Mouse (Mus musculus) myocyte (in vitro differentiated cells): ENCODE results near the gene Cd300ld3. TPM values are rescaled to one million over a fixed set of nuclear protein-coding genes. Genes with fewer than 3 reads are reported as not detected.

Source experiments
- H3K27me3 ChIP-seq: one replicate; pipeline ENCODE4 v1.6.1; 2011; ENCODE audit not compliant: control insufficient read depth, insufficient read depth, insufficient read length
- H3K36me3 ChIP-seq: one replicate; pipeline ENCODE4 v1.6.1; 2011; ENCODE audit not compliant: control insufficient read depth, insufficient read depth
- H3K4me2 ChIP-seq: one replicate; pipeline ENCODE4 v1.6.1; 2011; ENCODE audit warnings: low read depth, control low read depth
- H3K4me3 ChIP-seq: one replicate; pipeline ENCODE4 v1.5.1; 2011; ENCODE audit warnings: mild to moderate bottlenecking, control low read depth, moderate library complexity
- H3K79me2 ChIP-seq: one replicate; pipeline ENCODE4 v1.6.1; 2011; ENCODE audit not compliant: control insufficient read depth, insufficient read depth
- H3ac ChIP-seq: one replicate; pipeline ENCODE4 v1.6.1; 2011; ENCODE audit not compliant: control insufficient read depth, insufficient read length
- CEBPB ChIP-seq: IDR thresholded peaks from 2 replicates; pipeline ENCODE4 v1.6.1; 2011; ENCODE audit warnings: mild to moderate bottlenecking, moderate library complexity; ENCODE audit not compliant: poor library complexity, insufficient read depth, severe bottlenecking
- E2F4 ChIP-seq: IDR thresholded peaks from one replicate; pipeline ENCODE4 v1.6.1; 2011; ENCODE audit warnings: mild to moderate bottlenecking, control low read depth, moderate library complexity; ENCODE audit not compliant: insufficient read depth
- MAX ChIP-seq: IDR thresholded peaks from one replicate; pipeline ENCODE4 v1.6.1; 2011; ENCODE audit warnings: low read depth, mild to moderate bottlenecking, control low read depth
- MYOD1 ChIP-seq, 3 experiments: IDR thresholded peaks; one replicate each; pipeline ENCODE4 v1.6.1; 2011; ENCODE audit warnings: control low read depth in 2 of 3, low read depth in 2 of 3, mild to moderate bottlenecking in 2 of 3, moderate library complexity in 1 of 3; ENCODE audit not compliant: insufficient read length in 2 of 3, control insufficient read depth in 1 of 3
- MYOG ChIP-seq, 3 experiments: IDR thresholded peaks; one replicate each; pipeline ENCODE4 v1.6.1; 2011; ENCODE audit warnings: control low read depth in 2 of 3, low read depth in 2 of 3, mild to moderate bottlenecking in 2 of 3; ENCODE audit not compliant: insufficient read length in 2 of 3, control insufficient read depth in 1 of 3, insufficient read depth in 1 of 3
- POLR2A ChIP-seq: IDR thresholded peaks from one replicate; pipeline ENCODE4 v1.6.1; 2011; ENCODE audit warnings: low read depth, mild to moderate bottlenecking, control low read depth, moderate library complexity; ENCODE audit not compliant: insufficient read length
- POLR2AphosphoS2 ChIP-seq: IDR thresholded peaks from one replicate; pipeline ENCODE4 v1.6.1; 2011; ENCODE audit warnings: low read depth, control low read depth; ENCODE audit not compliant: insufficient read length
- REST ChIP-seq: IDR thresholded peaks from one replicate; pipeline ENCODE4 v1.6.1; 2011; ENCODE audit warnings: mild to moderate bottlenecking, control low read depth, moderate library complexity; ENCODE audit not compliant: insufficient read depth, insufficient read length
- SRF ChIP-seq: IDR thresholded peaks from one replicate; pipeline ENCODE4 v1.6.1; 2011; ENCODE audit warnings: low read depth; ENCODE audit not compliant: control insufficient read depth, insufficient read length
- TCF12 ChIP-seq: IDR thresholded peaks from one replicate; pipeline ENCODE4 v1.6.1; 2011; ENCODE audit warnings: mild to moderate bottlenecking, control low read depth; ENCODE audit not compliant: poor library complexity, insufficient read depth, severe bottlenecking
- TCF3 ChIP-seq: IDR thresholded peaks from one replicate; pipeline ENCODE4 v1.6.1; 2011; ENCODE audit warnings: low read depth, control low read depth; ENCODE audit not compliant: insufficient read length
- USF1 ChIP-seq: IDR thresholded peaks from one replicate; pipeline ENCODE4 v1.6.1; 2011; ENCODE audit warnings: low read depth, mild to moderate bottlenecking, control low read depth, moderate library complexity
- polyA plus RNA-seq: library from polyadenylated mRNA; unstranded; fragments of >200 nt; fragmentation: generic; extraction: Trizol; gene quantifications from one replicate; pipeline ENCODE4 v1.2.1, GENCODE M21; 2012; ENCODE audit warnings: missing spikeins

Gene Cd300ld3
- polyA plus RNA-seq, 1 experiment = not detected

DNA sequence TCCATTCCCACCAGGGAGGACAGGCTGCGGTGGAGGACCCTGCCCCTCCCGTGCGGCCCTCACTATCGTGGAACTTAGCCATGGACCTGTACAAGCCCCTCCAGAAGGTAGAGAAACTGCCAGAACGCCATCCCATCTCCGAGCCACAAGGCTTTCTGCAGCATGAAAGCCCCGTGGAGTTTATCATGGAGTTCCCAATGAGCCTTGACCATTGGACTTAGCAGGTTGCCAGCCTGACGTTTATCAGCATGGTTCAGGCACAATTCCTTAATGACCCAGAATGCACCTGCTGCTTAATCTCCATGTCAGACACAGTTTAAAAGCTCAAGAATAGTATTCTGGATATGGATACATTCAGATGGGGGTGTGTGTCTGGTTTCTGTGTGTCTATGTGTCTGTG lies 36.9 kb upstream of the Cd300ld3 start:
- Histone ChIP-seq H3ac (no peak overlapping the region), H3K4me3 (no peak overlapping the region), H3K27me3 (peaks cover 4% of the 10 kb centered on the region), H3K36me3 (no peaks in the 10 kb centered on the region), H3K4me2 (no peak overlapping the region), H3K79me2 (no peaks in the 10 kb centered on the region)
- TF ChIP-seq TCF12 (no peak), TCF3 (no peak), SRF (no peak), MYOG (IDR thresholded peaks at IDR 0.05; ENCODE audit: control insufficient read depth in 1 of 3, insufficient read depth in 1 of 3, insufficient read length in 2 of 3, low read depth in 2 of 3) (no peak)

DNA sequence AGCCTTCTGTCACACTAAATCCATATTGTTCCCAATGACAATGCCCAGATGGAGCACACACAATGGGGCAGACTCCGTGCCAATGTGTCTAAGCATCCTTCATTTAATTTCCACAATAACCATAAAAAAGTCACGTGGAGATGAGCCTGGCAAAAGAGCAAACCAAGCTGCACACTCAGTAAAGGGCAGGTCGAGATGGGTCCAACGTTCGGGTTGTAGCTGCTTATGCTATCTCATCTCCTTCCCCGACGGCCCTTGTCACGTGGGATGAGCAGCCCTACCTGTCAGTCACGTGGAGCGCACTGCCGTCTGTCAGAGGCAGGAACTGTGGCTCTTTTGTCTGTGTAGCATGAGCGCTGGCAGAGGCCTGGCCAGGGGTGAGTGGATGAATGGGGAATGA lies 36.4 kb upstream of the Cd300ld3 start:
- H3K27me3 ChIP-seq = peaks cover 4% of the 10 kb centered on the region
- H3K4me3 ChIP-seq = no peak overlapping the region
- TF ChIP-seq TCF12 (no peak), POLR2A (no peak), MYOD1 (IDR thresholded peaks at IDR 0.05; ENCODE audit: control insufficient read depth in 1 of 3, insufficient read length in 2 of 3, low read depth in 2 of 3) (no peak), POLR2AphosphoS2 (no peak), REST (no peak)
- H3K36me3 ChIP-seq = no peaks in the 10 kb centered on the region
- no peaks in the 10 kb centered on the region for H3K79me2 ChIP-seq
- no peak overlapping the region for H3ac ChIP-seq
- H3K4me2 ChIP-seq = no peak overlapping the region

DNA sequence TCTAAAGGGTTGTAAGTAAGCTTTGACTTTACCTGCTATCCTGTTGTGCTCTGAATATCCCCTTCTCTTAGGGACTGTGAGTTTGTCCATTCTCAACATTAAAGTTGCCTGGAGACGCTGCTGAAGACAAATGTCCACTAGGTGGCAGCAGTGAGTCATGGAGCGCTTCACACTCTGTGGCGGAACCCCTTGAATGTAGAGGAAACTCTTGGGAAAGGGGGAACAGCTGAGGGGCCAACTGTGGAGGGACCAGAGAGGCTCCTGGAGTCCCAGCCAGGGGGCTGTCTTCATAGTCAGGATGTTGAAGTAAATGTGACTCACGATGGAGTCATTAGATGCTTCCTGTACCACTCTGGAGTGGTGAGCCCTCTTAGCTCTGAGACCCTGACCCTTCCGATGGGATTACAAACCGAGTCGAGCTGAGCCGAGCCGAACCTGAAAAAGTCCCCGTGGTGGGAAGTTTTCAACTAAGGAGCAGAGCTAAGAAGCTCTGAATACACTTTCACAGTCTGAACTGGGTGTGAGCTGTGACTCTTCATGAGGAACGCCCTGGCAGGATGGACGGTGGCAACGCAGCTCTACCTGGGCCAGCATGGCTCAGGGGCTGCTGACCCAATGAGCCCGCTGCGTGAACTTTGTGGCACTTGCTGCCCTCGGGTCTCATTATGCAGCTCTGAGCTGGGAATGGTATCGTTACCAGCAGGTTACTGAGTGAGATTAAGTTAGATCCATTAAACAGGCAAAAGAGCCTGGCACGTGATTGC lies 35.3 kb upstream of the Cd300ld3 start:
- Histone ChIP-seq H3K27me3 (no peaks in the 10 kb centered on the region), H3K79me2 (no peaks in the 10 kb centered on the region), H3K4me3 (no peak overlapping the region), H3K4me2 (peak overlapping the region; percentile 18), H3K36me3 (no peaks in the 10 kb centered on the region), H3ac (no peak overlapping the region)
- TF ChIP-seq USF1 (no peak), POLR2AphosphoS2 (no peak), MYOG (IDR thresholded peaks at IDR 0.05; ENCODE audit: control insufficient read depth in 1 of 3, insufficient read depth in 1 of 3, insufficient read length in 2 of 3, low read depth in 2 of 3) (peak in 1 of 3 experiments; percentile 18)

DNA sequence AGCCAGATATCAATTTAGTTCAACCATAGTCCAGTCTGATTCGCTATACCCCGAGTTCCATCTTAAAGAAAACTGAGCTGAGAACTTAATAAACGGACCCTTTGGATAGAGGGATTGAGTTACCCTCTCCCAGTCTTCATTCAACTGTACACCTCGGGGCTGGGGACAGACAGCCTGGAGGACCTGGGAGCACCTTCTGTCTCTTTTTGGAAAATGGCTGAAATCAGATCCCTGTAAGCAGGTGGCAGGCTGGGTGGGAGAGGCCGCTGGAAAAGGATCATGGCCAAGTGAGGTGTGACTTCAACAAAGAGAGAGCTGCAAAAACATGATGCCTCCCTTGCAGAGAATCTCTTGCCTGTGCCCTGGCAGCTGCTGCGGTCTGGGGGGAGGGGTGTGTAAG lies 34.0 kb upstream of the Cd300ld3 start:
- Histone ChIP-seq H3K79me2 (no peaks in the 10 kb centered on the region), H3K4me2 (no peak overlapping the region), H3K27me3 (no peaks in the 10 kb centered on the region), H3K4me3 (no peak overlapping the region), H3K36me3 (no peaks in the 10 kb centered on the region), H3ac (no peak overlapping the region)
- TF ChIP-seq MYOG (IDR thresholded peaks at IDR 0.05; ENCODE audit: control insufficient read depth in 1 of 3, insufficient read depth in 1 of 3, insufficient read length in 2 of 3, low read depth in 2 of 3) = peak in 1 of 3 experiments; percentile 51
- no peak for TF ChIP-seq SRF
- TF ChIP-seq USF1 = no peak

DNA sequence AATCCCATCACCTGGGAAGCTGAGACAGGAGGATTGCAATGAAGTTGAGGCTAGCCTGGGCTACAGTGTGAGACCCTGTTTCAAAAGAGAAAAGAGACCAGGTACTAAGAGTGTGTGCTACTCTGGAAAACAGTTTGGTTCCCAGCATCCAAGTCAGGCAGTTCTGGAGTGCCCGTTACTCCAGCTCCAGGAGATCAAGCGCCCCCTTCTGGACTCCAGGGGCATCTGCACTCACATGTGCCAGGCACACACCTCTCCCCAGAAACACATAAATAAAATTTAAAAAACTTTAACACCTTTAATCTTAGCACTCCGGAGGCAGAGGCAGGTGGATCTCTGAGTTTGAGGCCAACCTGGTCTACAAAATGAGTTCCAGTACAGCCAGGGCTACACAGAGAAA lies 33.2 kb upstream of the Cd300ld3 start:
- Histone ChIP-seq H3K36me3 (no peaks in the 10 kb centered on the region), H3K4me2 (no peak overlapping the region), H3ac (no peak overlapping the region), H3K4me3 (no peak overlapping the region), H3K27me3 (no peaks in the 10 kb centered on the region), H3K79me2 (no peaks in the 10 kb centered on the region)
- TF ChIP-seq MAX (no peak), POLR2A (no peak), TCF3 (no peak), CEBPB (no peak), E2F4 (no peak), USF1 (no peak), POLR2AphosphoS2 (no peak), REST (no peak), MYOD1 (IDR thresholded peaks at IDR 0.05; ENCODE audit: control insufficient read depth in 1 of 3, insufficient read length in 2 of 3, low read depth in 2 of 3) (no peak), TCF12 (no peak), MYOG (IDR thresholded peaks at IDR 0.05; ENCODE audit: control insufficient read depth in 1 of 3, insufficient read depth in 1 of 3, insufficient read length in 2 of 3, low read depth in 2 of 3) (no peak), SRF (no peak)
